Mouse (Mus musculus) heart, embryonic 10.5 days (tissue): ENCODE measurements around the gene 5730596B20Rik. TPM values are rescaled to one million over a fixed set of nuclear protein-coding genes. Genes with fewer than 3 reads are reported as not detected.
A peak's percentile ranks its signal among the peaks of the same experiment; 100 is the strongest.

ENCODE experiments used
- DNase-seq: peaks from one replicate; pipeline ENCODE4 v3.0.0-alpha.2; 2017; ENCODE audit warnings: low spot score
- H3K27ac ChIP-seq: fragments of 300-500 bp; sonication (generic); 2 replicates; pipeline ENCODE4 v1.5.1; 2016; ENCODE audit warnings: mild to moderate bottlenecking
- H3K27me3 ChIP-seq: fragments of 300-500 bp; sonication (generic); 2 replicates; pipeline ENCODE4 v1.6.1; 2016; ENCODE audit warnings: mild to moderate bottlenecking; ENCODE audit not compliant: poor library complexity, insufficient read depth, severe bottlenecking
- H3K36me3 ChIP-seq: fragments of 300-500 bp; sonication (generic); 2 replicates; pipeline ENCODE4 v1.6.1; 2016; ENCODE audit warnings: mild to moderate bottlenecking, moderate library complexity
- H3K4me1 ChIP-seq: fragments of 300-500 bp; sonication (generic); 2 replicates; pipeline ENCODE4 v1.6.1; 2016; ENCODE audit warnings: mild to moderate bottlenecking
- H3K4me3 ChIP-seq: fragments of 300-500 bp; sonication (generic); 2 replicates; pipeline ENCODE4 v1.5.1; 2016; ENCODE audit warnings: mild to moderate bottlenecking, moderate library complexity
- H3K9me3 ChIP-seq: fragments of 300-500 bp; sonication (generic); 2 replicates; pipeline ENCODE4 v1.6.1; 2016; ENCODE audit warnings: mild to moderate bottlenecking, moderate library complexity
- WGBS: fragments of 180-500 bp; shearing (Covaris S2); methylation state at CpG from one replicate; pipeline ENCODE4 v1.1.7; 2016; 5-methylcytosine and 5-hydroxymethylcytosine counted together
- polyA plus RNA-seq: library from polyadenylated mRNA; unstranded; fragments of >200 nt; fragmentation: Nextera tagmentation; extraction: Ambion mirVana; gene quantifications from 2 replicates; pipeline ENCODE4 v1.2.1, GENCODE M21; 2016

Gene 5730596B20Rik
- polyA plus RNA-seq, 1 experiment from 2014 or later = 1.5 TPM

GRCm38 (mm10) chr6:52197271-52197670, 20.0 kb downstream of the 5730596B20Rik start:
- H3K4me1 ChIP-seq = peaks cover under 1% of the 10 kb centered on the region; the same call in 1 of the 2 replicates
- H3K9me3 ChIP-seq = no peaks in the 10 kb centered on the region
- WGBS = under 1% methylated on average over 10 of the region's 10 CpGs
- H3K4me3 ChIP-seq = no peak overlapping the region
- peaks cover 100% of the 10 kb centered on the region for H3K27me3 ChIP-seq
- DNase-seq = peak; percentile 73
- no peak overlapping the region for H3K27ac ChIP-seq
- H3K36me3 ChIP-seq = no peaks in the 10 kb centered on the region

GRCm38 (mm10) chr6:52200073-52200750, 22.9 kb downstream of the 5730596B20Rik start:
- peak overlapping the region; percentile 11; the same call in 1 of the 2 replicates for H3K27ac ChIP-seq
- 0 out of 2 replicates have a peak overlapping the region, but pooled peaks have one; percentile 18 for H3K4me3 ChIP-seq
- 3% methylated on average over 30 of the region's 30 CpGs for WGBS
- no peak for DNase-seq
- H3K36me3 ChIP-seq = no peaks in the 10 kb centered on the region
- peaks cover 16% of the 10 kb centered on the region for H3K4me1 ChIP-seq
- H3K9me3 ChIP-seq = no peaks in the 10 kb centered on the region
- H3K27me3 ChIP-seq = peaks cover 100% of the 10 kb centered on the region

- Histone ChIP-seq H3K36me3 (no peaks in the 10 kb centered on the region), H3K4me3 (no peak overlapping the region), H3K4me1 (peaks cover 20% of the 10 kb centered on the region), H3K27me3 (peaks cover 100% of the 10 kb centered on the region), H3K27ac (no peak overlapping the region; the same call in 1 of the 2 replicates), H3K9me3 (no peaks in the 10 kb centered on the region)
- DNase-seq = no peak
- 11% methylated on average over 10 of the region's 10 CpGs for WGBS
These were observed 23.5 kb downstream of the 5730596B20Rik start for GRCm38 (mm10) chr6:52200751-52201250.

- Histone ChIP-seq H3K9me3 (no peaks in the 10 kb centered on the region), H3K27me3 (peaks cover 100% of the 10 kb centered on the region), H3K36me3 (no peaks in the 10 kb centered on the region), H3K27ac (no peak overlapping the region), H3K4me3 (no peak overlapping the region), H3K4me1 (peaks cover 22% of the 10 kb centered on the region)
- 38% methylated on average over 1 of the region's 1 CpGs for WGBS
- no peak for DNase-seq
These were observed 24.0 kb downstream of the 5730596B20Rik start for GRCm38 (mm10) chr6:52201269-52201668.

- no peaks in the 10 kb centered on the region for H3K36me3 ChIP-seq
- WGBS = 2% methylated on average over 22 of the region's 22 CpGs
- no peak for DNase-seq
- H3K4me1 ChIP-seq = peaks cover 22% of the 10 kb centered on the region
- H3K9me3 ChIP-seq = no peaks in the 10 kb centered on the region
- peak overlapping the region; percentile 64 for H3K4me3 ChIP-seq
- H3K27ac ChIP-seq = peak overlapping the region; percentile 74
- peaks cover 100% of the 10 kb centered on the region for H3K27me3 ChIP-seq
These were observed 25.2 kb downstream of the 5730596B20Rik start for GRCm38 (mm10) chr6:52202362-52203120.

GRCm38 (mm10) chr6:52203121-52203370, 25.7 kb downstream of the 5730596B20Rik start:
- H3K4me3 ChIP-seq = peak overlapping the region; percentile 64
- peaks cover 100% of the 10 kb centered on the region for H3K27me3 ChIP-seq
- peaks cover 24% of the 10 kb centered on the region for H3K4me1 ChIP-seq
- H3K9me3 ChIP-seq = no peaks in the 10 kb centered on the region
- H3K36me3 ChIP-seq = no peaks in the 10 kb centered on the region
- no peak for DNase-seq
- 0% methylated on average over 10 of the region's 10 CpGs for WGBS
- peak overlapping the region; percentile 74 for H3K27ac ChIP-seq

GRCm38 (mm10) chr6:52203371-52204049, 26.2 kb downstream of the 5730596B20Rik start:
- Histone ChIP-seq H3K4me3 (peak overlapping the region; percentile 64), H3K36me3 (no peaks in the 10 kb centered on the region), H3K4me1 (peaks cover 29% of the 10 kb centered on the region), H3K9me3 (no peaks in the 10 kb centered on the region), H3K27me3 (peaks cover 100% of the 10 kb centered on the region), H3K27ac (peak overlapping the region; percentile 74)
- WGBS = under 1% methylated on average over 46 of the region's 46 CpGs
- DNase-seq = no peak

GRCm38 (mm10) chr6:52204050-52204752, 26.9 kb downstream of the 5730596B20Rik start, which contains the start of gene Hoxa5:
TSS of gene Hoxa5 (minus strand) at chr6:52204587.
- Histone ChIP-seq H3K27ac (peak within 1 kb of the TSS; percentile 74), H3K27me3 (peaks cover 100% of the 10 kb centered on the region), H3K4me1 (peaks cover 33% of the 10 kb centered on the region), H3K36me3 (no peaks in the 10 kb centered on the region), H3K9me3 (no peaks in the 10 kb centered on the region), H3K4me3 (peak within 1 kb of the TSS; percentile 64)
- DNase-seq = no peak
- WGBS = under 1% methylated on average over 65 of the region's 65 CpGs

GRCm38 (mm10) chr6:52205221-52205620, 27.9 kb downstream of the 5730596B20Rik start:
- peaks cover 100% of the 10 kb centered on the region for H3K27me3 ChIP-seq
- H3K4me3 ChIP-seq = no peak overlapping the region
- H3K27ac ChIP-seq = no peak overlapping the region
- no peak for DNase-seq
- WGBS = 2% methylated on average over 14 of the region's 14 CpGs
- H3K9me3 ChIP-seq = no peaks in the 10 kb centered on the region
- H3K4me1 ChIP-seq = peaks cover 33% of the 10 kb centered on the region
- H3K36me3 ChIP-seq = no peaks in the 10 kb centered on the region

GRCm38 (mm10) chr6:52205638-52206621, 28.6 kb downstream of the 5730596B20Rik start:
- 2% methylated on average over 55 of the region's 55 CpGs for WGBS
- Histone ChIP-seq H3K4me1 (peaks cover 33% of the 10 kb centered on the region), H3K9me3 (no peaks in the 10 kb centered on the region), H3K4me3 (peak overlapping the region; percentile 29; the same call in 1 of the 2 replicates), H3K27me3 (peaks cover 100% of the 10 kb centered on the region), H3K27ac (no peak overlapping the region; the same call in 1 of the 2 replicates), H3K36me3 (no peaks in the 10 kb centered on the region)
- DNase-seq = peak; percentile 75

GRCm38 (mm10) chr6:52206882-52207683, 29.8 kb downstream of the 5730596B20Rik start:
- Histone ChIP-seq H3K27me3 (peaks cover 100% of the 10 kb centered on the region), H3K4me3 (no peak overlapping the region), H3K27ac (no peak overlapping the region), H3K4me1 (peaks cover 42% of the 10 kb centered on the region), H3K36me3 (no peaks in the 10 kb centered on the region), H3K9me3 (no peaks in the 10 kb centered on the region)
- no peak for DNase-seq
- 4% methylated on average over 4 of the region's 4 CpGs for WGBS
